ENCODE assay signal across 34 mouse cellular contexts in the genomic region with DNA sequence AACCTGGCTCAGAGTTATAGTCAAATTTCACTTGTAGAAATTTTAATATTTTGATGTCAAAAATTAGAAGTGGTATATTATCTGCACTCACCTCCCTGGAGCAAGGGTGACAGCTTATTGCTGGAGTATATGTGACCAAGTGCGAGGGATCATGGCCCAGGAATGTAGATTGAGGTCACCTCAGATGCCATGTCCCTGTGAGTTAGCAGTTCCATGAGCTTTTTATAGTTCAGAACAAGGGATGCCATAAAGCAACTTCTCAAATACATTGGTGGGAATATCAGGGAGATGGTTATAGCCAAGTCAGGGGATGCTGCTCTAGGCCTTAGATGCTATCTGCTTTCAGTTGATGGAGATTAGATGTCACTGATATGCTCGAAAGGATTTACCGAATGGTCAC. TPM values are rescaled to one million over a fixed set of nuclear protein-coding genes. Genes with fewer than 3 reads are reported as not detected.
"Had no signal": no experiment of that assay in that cellular context is flagged by ENCODE, and none has a peak within 500 bp of the region (broad histone marks: within the 10 kb centered on the region; RNA-seq: fewer than 3 reads in every experiment).

No protein-coding gene starts in this region.

- H3K4me3 ChIP-seq: heart, embryonic 10.5 days; heart, embryonic 13.5 days; hindbrain, embryonic 10.5 days; hindbrain, embryonic 12.5 days; hindbrain, embryonic 13.5 days; hindbrain, embryonic 15.5 days; intestine, embryonic 15.5 days; kidney, embryonic 15.5 days; layer of hippocampus, adult 2 months; left cerebral cortex, adult 2 months had no signal

- H3K9me3 ChIP-seq: heart, embryonic 10.5 days; heart, embryonic 13.5 days; hindbrain, embryonic 10.5 days; hindbrain, embryonic 12.5 days; hindbrain, embryonic 13.5 days; hindbrain, embryonic 15.5 days; intestine, embryonic 15.5 days; kidney, embryonic 15.5 days had no signal

- ATAC-seq: hindbrain, embryonic 16.5 days; hindbrain, postnatal 0 days; inflammation-experienced regulatory T-cells, adult 6 months; intestine, embryonic 15.5 days; intestine, embryonic 16.5 days; intestine, postnatal 0 days had no signal

- H3K36me3 ChIP-seq: heart, embryonic 10.5 days; heart, embryonic 13.5 days; hindbrain, embryonic 10.5 days; hindbrain, embryonic 12.5 days; hindbrain, embryonic 13.5 days; hindbrain, embryonic 15.5 days; intestine, embryonic 15.5 days; kidney, embryonic 15.5 days had no signal

- H3K4me1 ChIP-seq: hindbrain, embryonic 10.5 days; hindbrain, embryonic 12.5 days; hindbrain, embryonic 13.5 days; hindbrain, embryonic 15.5 days; intestine, embryonic 15.5 days; kidney, embryonic 15.5 days had no signal

- H3K9ac ChIP-seq: heart, embryonic 13.5 days; hindbrain, embryonic 12.5 days; hindbrain, embryonic 13.5 days; hindbrain, embryonic 14.5 days; hindbrain, embryonic 15.5 days; intestine, embryonic 15.5 days; kidney, embryonic 15.5 days had no signal

- DNase-seq: heart, postnatal 14 days; heart, postnatal 36 days; kidney, adult 11 months; kidney, adult 18-20 months; kidney, adult 2 months; kidney, adult 8-10 months; kidney, adult 9 months; kidney, postnatal 10 days; kidney, postnatal 14 days; kidney, postnatal 25 days; kidney, postnatal 36 days; kidney, postnatal 4 days; layer of hippocampus, adult 9-11 months; layer of hippocampus, postnatal 36 days had no signal

- H3K4me2 ChIP-seq: heart, embryonic 11.5 days; heart, embryonic 13.5 days; hindbrain, embryonic 12.5 days; hindbrain, embryonic 13.5 days; hindbrain, embryonic 14.5 days; hindbrain, embryonic 15.5 days; intestine, embryonic 15.5 days; kidney, embryonic 15.5 days had no signal

- H3K27me3 ChIP-seq: heart, embryonic 13.5 days; hindbrain, embryonic 12.5 days; hindbrain, embryonic 13.5 days; hindbrain, embryonic 15.5 days; intestine, embryonic 15.5 days; kidney, embryonic 15.5 days had no signal

- H3K27ac ChIP-seq: heart, embryonic 10.5 days; heart, embryonic 13.5 days; hindbrain, embryonic 10.5 days; hindbrain, embryonic 12.5 days; hindbrain, embryonic 13.5 days; hindbrain, embryonic 14.5 days; hindbrain, embryonic 15.5 days; hindbrain, postnatal 0 days; intestine, embryonic 15.5 days; kidney, embryonic 15.5 days; kidney, postnatal 0 days; layer of hippocampus, adult 2 months; left cerebral cortex, adult 2 months had no signal

RNA-seq across cellular contexts. Expression of a gene that starts 27.7 kb away (rescaled TPM):
- total RNA-seq: hematopoietic stem cell, adult 5-6 weeks; left cerebral cortex, adult 18-20 months; left cerebral cortex, adult 2 months had no signal
- polyA plus RNA-seq: hindbrain, embryonic 14.5 days; inflammation-experienced regulatory T-cells, adult 6 months had no signal
